Mouse (Mus musculus): ENCODE measurements at regions not wholly inside any gene's neighbourhood (a gene's known extent, or its start where the extent isn't known, plus 50 kb on each side); places are given as distances from the start of the nearest gene placed in this dataset.

GRCm38 (mm10) chr7:82082883-82083282 lies 90.8 kb upstream of the Sh3gl3 start:
- TF ChIP-seq POLR2A (IDR thresholded peaks at IDR 0.05; ENCODE audit: control insufficient read depth, extremely low read depth, insufficient read depth, low read length, poor library complexity): no peak
- TF ChIP-seq CTCF (IDR thresholded peaks at IDR 0.05; ENCODE audit: borderline replicate concordance, control insufficient read depth, extremely low read depth, insufficient read depth, low read length, poor library complexity): no peak

Data from thymus, adult 2 months (tissue).